Mouse (Mus musculus): ENCODE data around the gene Tpm3. TPM values are rescaled to one million over a fixed set of nuclear protein-coding genes. Genes with fewer than 3 reads are reported as not detected.

Tpm3 gene
- polyA plus RNA-seq, 1 experiment from 2014 or later = 541 TPM

DNA sequence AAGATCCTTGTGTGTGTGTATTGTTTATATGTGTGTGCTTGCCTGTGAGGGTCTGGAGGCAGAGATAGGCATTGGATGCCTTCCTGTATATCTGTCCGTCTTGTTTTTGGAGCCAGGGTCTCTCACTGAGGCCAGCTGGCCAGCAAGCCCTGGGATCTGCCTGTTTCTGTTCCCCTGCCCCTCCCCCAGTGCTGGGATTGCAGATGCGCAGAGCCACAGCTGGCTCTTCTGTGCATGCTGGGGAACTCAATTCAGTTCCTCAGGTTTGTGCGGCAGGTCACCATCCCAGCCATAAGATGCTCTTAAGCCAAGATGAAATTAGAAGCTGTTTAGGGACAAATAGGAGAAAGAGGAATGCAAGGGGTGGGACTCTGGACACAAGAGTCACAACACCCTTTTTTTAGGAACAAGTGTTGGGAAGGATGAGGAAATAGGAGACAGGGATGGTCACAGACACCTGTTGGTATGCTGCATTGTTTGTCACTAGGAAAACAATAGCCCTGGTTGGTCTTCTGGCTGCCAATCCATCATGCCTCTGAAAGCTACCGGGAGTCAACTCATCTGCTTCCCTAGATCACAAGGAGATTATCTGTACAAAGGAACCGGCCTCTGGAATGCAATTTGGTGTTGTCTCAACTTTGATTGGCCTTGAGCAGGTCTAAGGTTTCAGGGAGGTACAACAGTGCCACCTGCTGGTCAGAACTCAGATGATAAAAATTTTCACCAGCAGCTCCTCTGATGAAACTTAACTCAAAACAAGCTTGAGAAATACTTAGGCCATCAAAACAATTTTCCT lies 4.7 kb downstream of the Tpm3 start:
- H3K4me3 ChIP-seq = peak overlapping the region; percentile 29
- WGBS = 9% methylated on average over 5 of the region's 5 CpGs
- H3K27ac ChIP-seq = peak overlapping the region; percentile 77

DNA sequence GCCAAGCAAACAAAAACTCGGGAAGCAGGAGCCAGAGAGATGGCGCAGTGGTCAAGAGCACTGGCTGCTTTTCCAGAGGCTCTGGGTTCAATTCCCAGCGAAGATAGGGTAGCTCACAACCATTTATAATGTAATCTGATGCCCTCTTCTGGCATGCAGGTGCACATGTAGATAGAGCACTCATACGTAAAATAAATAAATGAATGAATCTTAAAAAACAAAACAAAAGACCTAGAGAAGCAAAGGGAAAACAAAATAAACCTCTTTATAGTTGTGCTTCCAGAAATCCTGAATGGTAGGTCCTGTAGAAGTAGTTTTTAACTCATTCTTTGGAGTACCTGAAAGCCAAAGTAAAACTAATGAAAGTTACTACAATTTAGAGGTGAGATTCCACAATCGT lies 5.8 kb downstream of the Tpm3 start:
- no peak for DNase-seq (ENCODE audit: low spot score)
- Histone ChIP-seq H3K36me3 (peaks cover 15% of the 10 kb centered on the region), H3K27me3 (ENCODE audit: insufficient read depth, poor library complexity, severe bottlenecking) (no peaks in the 10 kb centered on the region), H3K4me3 (0 out of 2 replicates have a peak overlapping the region, but pooled peaks have one; percentile 83), H3K27ac (no peak overlapping the region), H3K9me3 (no peaks in the 10 kb centered on the region), H3K4me1 (replicated peaks) (peaks cover 53% of the 10 kb centered on the region)
- WGBS = 59% methylated on average over 5 of the region's 5 CpGs

More for the DNA sequence above, 4.7 kb downstream of the Tpm3 start:
- H3K36me3 ChIP-seq = peaks cover 5% of the 10 kb centered on the region; the same call in 1 of the 2 replicates
- DNase-seq (ENCODE audit: low spot score) = peak; percentile 81
- no peaks in the 10 kb centered on the region for H3K27me3 ChIP-seq (ENCODE audit: insufficient read depth, poor library complexity, severe bottlenecking)
- peaks cover 42% of the 10 kb centered on the region for H3K4me1 ChIP-seq (replicated peaks)
- no peaks in the 10 kb centered on the region for H3K9me3 ChIP-seq

- DNase-seq (ENCODE audit: low spot score) = peak; percentile 98
- WGBS = under 1% methylated on average over 33 of the region's 33 CpGs
- Histone ChIP-seq H3K27ac (peak overlapping the region; percentile 92), H3K4me1 (replicated peaks) (peaks cover 63% of the 10 kb centered on the region), H3K27me3 (ENCODE audit: insufficient read depth, poor library complexity, severe bottlenecking) (no peaks in the 10 kb centered on the region), H3K36me3 (peaks cover 25% of the 10 kb centered on the region), H3K4me3 (peak overlapping the region; percentile 83), H3K9me3 (no peaks in the 10 kb centered on the region)
These were observed 6.8 kb downstream of the Tpm3 start for GRCm38 (mm10) chr3:90079133-90079762.

DNA sequence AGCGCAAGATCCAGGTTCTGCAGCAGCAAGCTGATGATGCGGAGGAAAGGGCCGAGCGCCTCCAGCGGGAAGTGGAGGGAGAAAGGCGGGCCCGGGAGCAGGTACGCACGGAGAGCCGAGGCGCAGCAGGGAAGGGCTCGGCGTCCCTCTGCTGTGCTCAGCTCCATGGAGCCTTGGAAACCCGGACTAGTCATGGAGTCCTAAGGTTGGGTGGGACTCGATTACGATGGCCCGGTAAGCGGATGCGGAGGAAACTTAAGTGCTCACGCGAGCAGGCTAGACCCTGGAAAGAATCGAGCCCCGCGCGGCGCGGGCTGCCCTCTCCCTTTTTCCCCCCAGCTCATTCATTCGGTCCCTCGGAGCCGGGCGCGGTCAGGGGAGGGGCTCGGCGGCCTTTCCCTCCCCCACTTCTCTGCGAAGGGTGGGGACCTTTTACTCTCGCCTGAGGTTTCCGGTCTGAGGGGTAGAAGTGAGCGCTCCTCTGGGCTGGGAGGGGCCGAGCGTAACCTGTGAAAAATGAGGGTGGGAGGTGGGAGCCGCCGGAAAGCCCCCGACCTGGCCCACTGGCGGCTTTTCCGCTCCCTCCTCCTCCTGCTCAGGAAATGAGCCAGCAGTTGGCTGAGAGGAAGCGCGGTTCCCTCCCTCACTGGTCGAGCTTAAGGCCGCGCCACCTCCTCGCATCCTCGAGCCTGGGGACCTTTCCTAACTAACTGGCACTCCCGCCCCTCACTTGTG lies 7.5 kb downstream of the Tpm3 start:
- H3K27ac ChIP-seq = peak overlapping the region; percentile 92
- no peaks in the 10 kb centered on the region for H3K9me3 ChIP-seq
- H3K4me3 ChIP-seq = peak overlapping the region; percentile 83
- under 1% methylated on average over 53 of the region's 53 CpGs for WGBS
- peak; percentile 73 for DNase-seq (ENCODE audit: low spot score)
- no peaks in the 10 kb centered on the region for H3K27me3 ChIP-seq (ENCODE audit: insufficient read depth, poor library complexity, severe bottlenecking)
- H3K36me3 ChIP-seq = peaks cover 28% of the 10 kb centered on the region
- peaks cover 70% of the 10 kb centered on the region for H3K4me1 ChIP-seq (replicated peaks)

DNA sequence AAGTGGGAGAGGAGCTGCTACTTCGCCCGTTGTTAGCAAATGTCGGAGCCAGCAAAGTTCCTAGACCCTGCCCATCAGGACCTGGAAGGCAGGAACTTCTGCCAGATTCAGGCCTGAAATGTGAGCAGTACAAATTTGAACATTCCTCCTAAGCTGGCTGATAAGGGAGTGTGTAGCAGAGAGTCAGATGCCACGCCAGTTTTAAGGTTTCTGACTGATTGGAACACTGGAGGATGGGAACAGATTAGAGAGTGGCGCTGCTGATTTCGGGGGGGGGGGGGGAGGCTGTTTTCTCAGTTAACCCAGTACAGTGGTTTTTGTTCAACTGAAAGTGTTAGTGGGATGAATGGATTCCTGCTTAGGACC lies 8.0 kb downstream of the Tpm3 start:
- peaks cover 74% of the 10 kb centered on the region for H3K4me1 ChIP-seq (replicated peaks)
- peak overlapping the region; percentile 83 for H3K4me3 ChIP-seq
- DNase-seq (ENCODE audit: low spot score) = no peak
- H3K9me3 ChIP-seq = no peaks in the 10 kb centered on the region
- H3K27ac ChIP-seq = peak overlapping the region; percentile 92
- WGBS = 2% methylated on average over 6 of the region's 6 CpGs
- no peaks in the 10 kb centered on the region for H3K27me3 ChIP-seq (ENCODE audit: insufficient read depth, poor library complexity, severe bottlenecking)
- peaks cover 28% of the 10 kb centered on the region for H3K36me3 ChIP-seq

DNA sequence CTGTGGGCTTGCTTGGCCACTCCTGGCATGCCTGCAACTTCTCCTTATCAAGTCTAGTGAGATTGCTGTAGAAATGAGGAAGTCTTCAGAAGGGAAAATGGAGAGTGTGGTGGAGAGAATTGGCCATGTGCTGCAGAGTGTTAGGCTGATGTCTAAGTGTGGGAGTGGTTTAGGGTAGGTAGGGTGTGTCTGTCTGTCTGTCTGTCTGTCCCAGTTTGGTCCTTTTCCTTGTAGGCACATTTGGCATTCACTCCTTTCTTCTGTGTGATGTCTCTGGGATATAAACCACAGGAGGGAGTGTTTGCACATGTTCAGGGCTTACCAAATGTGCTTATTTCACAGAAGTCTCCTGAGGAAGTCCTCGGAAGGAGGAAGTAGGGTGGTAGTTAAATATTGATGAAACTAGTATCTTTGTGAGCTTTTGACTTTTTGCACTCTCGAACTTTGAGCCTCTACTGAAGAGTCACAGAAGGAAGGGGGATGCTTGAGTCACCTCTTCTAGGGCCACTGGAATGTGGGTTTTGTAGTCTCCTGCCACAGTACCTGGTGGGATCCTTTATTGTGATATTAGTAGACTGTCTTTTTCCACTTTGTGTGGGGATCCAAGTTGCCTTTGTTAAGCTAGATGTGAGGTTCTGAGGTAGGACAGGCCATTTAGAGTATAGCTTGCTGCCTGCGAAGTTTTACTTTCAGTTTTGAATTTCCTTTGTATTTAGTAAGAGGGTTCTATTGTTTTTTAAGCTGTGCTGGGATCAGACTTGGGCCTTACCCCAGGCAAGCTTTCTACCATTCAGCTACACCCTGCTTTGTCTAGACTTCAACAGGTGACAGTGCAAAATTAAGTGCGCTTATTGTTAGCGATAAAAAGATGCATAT lies 9.2 kb downstream of the Tpm3 start:
- Histone ChIP-seq H3K36me3 (peaks cover 37% of the 10 kb centered on the region), H3K27ac (no peak overlapping the region; the same call in 1 of the 2 replicates), H3K27me3 (ENCODE audit: insufficient read depth, poor library complexity, severe bottlenecking) (no peaks in the 10 kb centered on the region), H3K4me3 (peak overlapping the region; percentile 38), H3K9me3 (no peaks in the 10 kb centered on the region), H3K4me1 (replicated peaks) (peaks cover 74% of the 10 kb centered on the region)
- WGBS = 86% methylated on average over 5 of the region's 5 CpGs
- no peak for DNase-seq (ENCODE audit: low spot score)

GRCm38 (mm10) chr3:90083034-90083433 lies 10.6 kb downstream of the Tpm3 start:
- peak overlapping the region; percentile 41 for H3K27ac ChIP-seq
- H3K9me3 ChIP-seq = no peaks in the 10 kb centered on the region

GRCm38 (mm10) chr3:90083698-90084324 lies 11.4 kb downstream of the Tpm3 start:
- DNase-seq (ENCODE audit: low spot score) = no peak
- peak overlapping the region; percentile 23 for H3K4me3 ChIP-seq
- peak overlapping the region; percentile 41; the same call in 1 of the 2 replicates for H3K27ac ChIP-seq

More at GRCm38 (mm10) chr3:90083034-90083433, 10.6 kb downstream of the Tpm3 start:
- Histone ChIP-seq H3K4me3 (peak overlapping the region; percentile 23), H3K36me3 (peaks cover 51% of the 10 kb centered on the region), H3K27me3 (ENCODE audit: insufficient read depth, poor library complexity, severe bottlenecking) (no peaks in the 10 kb centered on the region), H3K4me1 (replicated peaks) (peaks cover 64% of the 10 kb centered on the region)
- DNase-seq (ENCODE audit: low spot score) = no peak
- WGBS = 70% methylated on average over 5 of the region's 5 CpGs

GRCm38 (mm10) chr3:90084790-90085189 lies 12.3 kb downstream of the Tpm3 start:
- Histone ChIP-seq H3K36me3 (peaks cover 69% of the 10 kb centered on the region), H3K27ac (no peak overlapping the region), H3K4me3 (no peak overlapping the region), H3K9me3 (no peaks in the 10 kb centered on the region), H3K4me1 (replicated peaks) (peaks cover 50% of the 10 kb centered on the region), H3K27me3 (ENCODE audit: insufficient read depth, poor library complexity, severe bottlenecking) (no peaks in the 10 kb centered on the region)
- no peak for DNase-seq (ENCODE audit: low spot score)
- WGBS = 86% methylated on average over 4 of the region's 4 CpGs

More at GRCm38 (mm10) chr3:90083698-90084324, 11.4 kb downstream of the Tpm3 start:
- Histone ChIP-seq H3K27me3 (ENCODE audit: insufficient read depth, poor library complexity, severe bottlenecking) (no peaks in the 10 kb centered on the region), H3K36me3 (peaks cover 59% of the 10 kb centered on the region), H3K9me3 (no peaks in the 10 kb centered on the region), H3K4me1 (replicated peaks) (peaks cover 56% of the 10 kb centered on the region)
- 42% methylated on average over 3 of the region's 3 CpGs for WGBS

- DNase-seq (ENCODE audit: low spot score) = no peak
- Histone ChIP-seq H3K36me3 (peaks cover 73% of the 10 kb centered on the region), H3K4me1 (replicated peaks) (peaks cover 48% of the 10 kb centered on the region), H3K4me3 (no peak overlapping the region), H3K27ac (no peak overlapping the region), H3K9me3 (no peaks in the 10 kb centered on the region), H3K27me3 (ENCODE audit: insufficient read depth, poor library complexity, severe bottlenecking) (no peaks in the 10 kb centered on the region)
- WGBS = 91% methylated on average over 6 of the region's 6 CpGs
These were observed 12.8 kb downstream of the Tpm3 start for GRCm38 (mm10) chr3:90085281-90085680.

- 93% methylated on average over 5 of the region's 5 CpGs for WGBS
- H3K36me3 ChIP-seq = peaks cover 81% of the 10 kb centered on the region
- DNase-seq (ENCODE audit: low spot score) = no peak
- peaks cover 42% of the 10 kb centered on the region for H3K4me1 ChIP-seq (replicated peaks)
- H3K27me3 ChIP-seq (ENCODE audit: insufficient read depth, poor library complexity, severe bottlenecking) = no peaks in the 10 kb centered on the region
- no peaks in the 10 kb centered on the region for H3K9me3 ChIP-seq
- no peak overlapping the region for H3K4me3 ChIP-seq
- no peak overlapping the region for H3K27ac ChIP-seq
These were observed 13.6 kb downstream of the Tpm3 start for GRCm38 (mm10) chr3:90086068-90086467.

All from hindbrain, embryonic 10.5 days (tissue).